Mouse (Mus musculus) frontal cortex, adult 2 months (tissue): ENCODE data around the gene Ensa. TPM values are rescaled to one million over a fixed set of nuclear protein-coding genes. Genes with fewer than 3 reads are reported as not detected.
A peak's percentile ranks its signal among the peaks of the same experiment; 100 is the strongest.
"Not testable (repeated sequence)": the region's sequence is repeated elsewhere in the genome, so short reads cannot be mapped to it uniquely, and the experiment has no call there.

Source experiments
- DNase-seq, 2 experiments: peaks; one replicate each; pipeline ENCODE4 v3.0.0; 2022; ENCODE audit warnings: low spot score in 1 of 2; ENCODE audit errors: extremely low spot score in 1 of 2
- polyA plus RNA-seq: library from polyadenylated mRNA; depleted of rRNA; stranded (reverse); fragments of >200 nt; gene quantifications from 2 replicates; pipeline ENCODE4 v1.2.3, GENCODE M21; 2012

Gene Ensa
- polyA plus RNA-seq, 1 experiment = 164 TPM

- DNase-seq = no peak
Measured at GRCm38 (mm10) chr3:95639694-95640093, 14.9 kb downstream of the Ensa start.

GRCm38 (mm10) chr3:95643097-95643496, 18.3 kb downstream of the Ensa start:
- DNase-seq = no peak

GRCm38 (mm10) chr3:95645313-95646235, 20.8 kb downstream of the Ensa start:
- DNase-seq = no peak

GRCm38 (mm10) chr3:95648016-95648415, 23.2 kb downstream of the Ensa start:
- no peak for DNase-seq

GRCm38 (mm10) chr3:95650276-95651032, 25.7 kb downstream of the Ensa start:
- DNase-seq = no peak

GRCm38 (mm10) chr3:95651033-95651373, 26.2 kb downstream of the Ensa start:
- DNase-seq = no peak

- DNase-seq = no peak
Measured at GRCm38 (mm10) chr3:95651391-95652203, 26.8 kb downstream of the Ensa start.

- no peak for DNase-seq
Measured at GRCm38 (mm10) chr3:95652204-95652811, 27.5 kb downstream of the Ensa start.

GRCm38 (mm10) chr3:95652871-95653270, 28.1 kb downstream of the Ensa start:
- no peak for DNase-seq

- DNase-seq = no peak
Measured at GRCm38 (mm10) chr3:95653473-95654034, 28.8 kb downstream of the Ensa start.

- DNase-seq = not testable (repeated sequence)
Measured at GRCm38 (mm10) chr3:95654371-95654770, 29.6 kb downstream of the Ensa start.

- no peak for DNase-seq
Measured at GRCm38 (mm10) chr3:95655437-95655836, 30.6 kb downstream of the Ensa start.

- DNase-seq = no peak
Measured at GRCm38 (mm10) chr3:95657108-95657507, 32.3 kb downstream of the Ensa start.

- no peak for DNase-seq
Measured at GRCm38 (mm10) chr3:95657711-95658110, 32.9 kb downstream of the Ensa start.

- DNase-seq = peak; percentile 85 to 93
Measured at GRCm38 (mm10) chr3:95658236-95658867, 33.6 kb downstream of the Ensa start, which contains the start of gene Mcl1. Mcl1 (plus strand) TSS chr3:95658788.

- DNase-seq = peak; percentile 49 to 70
Measured at GRCm38 (mm10) chr3:95658868-95659712, 34.3 kb downstream of the Ensa start.

- DNase-seq = no peak
Measured at GRCm38 (mm10) chr3:95659948-95660347, 35.2 kb downstream of the Ensa start.

GRCm38 (mm10) chr3:95660788-95661478, 36.1 kb downstream of the Ensa start:
- no peak for DNase-seq
